Mouse (Mus musculus) T-helper 1 cell (primary cell): ENCODE data around the gene Rer1.

Experiments
- in situ Hi-C: fragments of 300-600 bp; cut with MboI, MseI; formaldehyde crosslinking; loops from one replicate; pipeline ENCODE4 v1.15.1; 2025; ENCODE audit warnings: high pct_unique_total_duplicates

Rer1 gene

GRCm38 (mm10) chr4:155024170-155025010, 61.8 kb downstream of the Rer1 start:
- in situ Hi-C loops = no loop called here
